Mouse (Mus musculus) heart, postnatal 25 days (tissue): ENCODE data around the gene Lca5l. TPM values are rescaled to one million over a fixed set of nuclear protein-coding genes. Genes with fewer than 3 reads are reported as not detected.
A peak's percentile ranks its signal among the peaks of the same experiment; 100 is the strongest.

ENCODE experiments used
- DNase-seq: peaks from one replicate; pipeline ENCODE4 v3.0.0; 2022; ENCODE audit warnings: low spot score
- intact Hi-C: fragments of 180-260 bp; cut with DNase I; formaldehyde crosslinking; loops from one replicate; pipeline ENCODE4 v1.15.1; 2025
- total RNA-seq, 2 experiments: library from RNA; stranded (reverse); gene quantifications; 2 replicates each; pipeline ENCODE4 v1.2.3; 2021

Lca5l gene
- total RNA-seq = under 1 TPM; 0.47 to 0.61 TPM

DNA sequence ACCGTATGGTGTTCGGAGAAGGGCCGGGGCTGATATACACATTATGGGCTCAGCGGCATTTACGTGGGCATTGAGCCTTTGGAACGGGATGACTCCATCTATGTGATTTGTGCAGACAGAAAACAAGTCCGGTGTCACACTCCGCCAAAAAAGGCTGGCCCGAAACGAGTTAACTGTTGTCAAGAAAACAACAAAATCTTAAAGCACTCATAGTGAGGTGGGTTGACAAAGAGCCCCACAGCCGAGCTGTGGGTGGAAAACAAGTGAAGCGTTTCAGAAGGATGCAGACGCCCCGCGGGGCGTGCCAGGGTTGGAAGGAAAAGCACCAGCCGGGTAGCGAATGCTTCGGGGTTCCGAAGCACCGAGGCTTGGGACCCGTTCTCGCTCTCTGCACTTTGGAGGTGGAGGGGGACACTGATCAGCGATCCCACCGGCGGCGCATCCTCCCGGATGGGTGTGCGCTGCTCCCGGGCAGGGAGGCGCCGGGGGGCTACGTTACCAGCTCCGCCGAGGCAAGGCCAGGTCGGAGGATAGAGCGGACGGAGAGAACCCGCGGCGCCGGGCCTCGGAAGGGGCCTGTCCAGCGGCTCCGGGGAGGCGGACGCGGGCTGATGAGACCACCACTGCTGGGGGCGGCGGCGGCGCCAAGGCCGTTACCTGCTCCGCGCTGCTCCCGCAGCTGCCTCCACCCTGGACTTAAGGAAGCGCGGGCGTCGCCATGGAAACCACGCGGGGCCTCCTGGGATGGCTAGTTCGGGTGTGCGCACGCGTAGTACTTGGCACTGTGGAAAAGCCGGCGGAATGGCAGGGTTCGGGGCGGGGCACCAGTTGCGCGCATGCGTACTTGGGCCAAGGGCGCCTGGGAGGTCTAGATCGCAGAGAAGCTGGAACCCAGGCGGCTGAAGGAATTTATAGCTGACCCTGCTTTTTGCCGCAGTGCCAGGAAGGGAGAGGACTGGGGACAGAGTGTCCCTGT, at the start of gene Lca5l:
TSS of gene Lca5l (minus strand) at position 741 of the 976 bp plus-strand sequence.
- intact Hi-C loops = no loop called here
- peak; percentile 98 for DNase-seq

DNA sequence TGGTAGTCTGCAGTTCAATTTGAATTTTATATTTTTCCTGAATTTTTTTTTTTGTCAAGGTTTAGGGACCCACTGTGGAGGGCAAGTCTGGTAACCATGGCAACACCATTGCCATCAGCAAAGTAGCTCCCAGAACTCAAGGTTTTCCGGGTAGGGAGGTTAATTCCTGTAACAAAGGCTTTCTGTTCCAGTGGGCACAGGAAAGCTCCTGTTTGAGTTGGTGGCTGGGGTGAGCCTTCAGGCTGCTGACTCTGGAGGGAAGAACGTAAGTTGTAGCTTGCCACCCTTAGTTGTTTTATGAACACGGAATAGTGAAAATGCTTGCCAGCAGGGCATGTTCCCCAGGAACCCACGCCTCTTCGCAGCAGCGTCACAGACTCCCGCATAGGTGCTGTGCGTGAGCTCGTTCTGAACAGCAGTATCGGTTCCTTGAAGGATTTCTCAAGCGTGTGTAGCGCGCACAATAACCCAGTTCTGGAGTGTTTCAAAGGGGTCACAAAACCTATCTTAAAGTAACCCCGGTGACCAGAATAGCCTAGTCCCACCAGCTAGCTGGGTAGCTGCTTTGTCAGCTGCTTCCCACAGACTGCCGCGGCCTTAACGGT, 43.4 kb upstream of the Lca5l start, which contains the start of gene B3galt5:
TSS of gene B3galt5 (plus strand) at position 436 of the 605 bp plus-strand sequence.
- no peak for DNase-seq
- intact Hi-C loops = no loop called here

DNA sequence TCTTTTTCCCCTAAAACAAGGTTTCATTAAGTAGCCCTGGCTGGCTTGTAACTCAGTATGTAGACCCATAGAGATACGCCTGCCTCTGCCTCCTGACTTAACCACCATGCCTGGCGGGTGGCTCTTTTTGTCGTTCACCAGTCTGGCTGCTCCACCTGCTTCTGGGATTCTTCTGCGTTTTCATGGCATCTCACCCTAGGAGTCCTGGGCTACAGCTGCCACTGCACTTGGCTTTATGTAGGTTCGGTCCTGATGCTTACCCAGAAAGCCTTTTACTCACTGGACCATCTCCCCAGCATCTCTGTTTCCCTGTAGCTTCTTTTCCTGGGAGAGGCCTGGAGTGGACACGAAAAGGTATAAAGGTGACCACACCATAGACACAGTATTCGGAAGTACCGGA, 41.9 kb upstream of the Lca5l start:
- no peak for DNase-seq
- intact Hi-C loops = no loop called here

DNA sequence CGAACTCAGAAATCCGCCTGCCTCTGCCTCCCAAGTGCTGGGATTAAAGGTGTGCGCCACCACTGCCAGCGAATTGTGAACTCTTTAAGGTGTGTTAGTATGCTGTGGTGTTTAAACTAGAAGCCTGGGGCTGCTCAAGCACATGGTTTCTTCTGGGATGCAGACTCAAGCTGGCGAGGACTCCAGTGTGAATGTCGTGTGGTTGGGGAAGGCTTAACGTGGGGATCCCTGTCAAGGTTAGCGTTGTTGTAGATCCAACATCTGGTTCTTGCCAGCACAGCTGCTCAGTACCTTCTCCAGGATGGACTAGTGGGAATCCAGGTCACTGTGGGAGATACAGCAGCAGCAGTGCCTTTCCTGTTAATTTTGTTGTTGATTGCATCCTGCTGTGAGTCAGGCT, 39.9 kb upstream of the Lca5l start:
- DNase-seq = no peak
- intact Hi-C loops = no loop called here

DNA sequence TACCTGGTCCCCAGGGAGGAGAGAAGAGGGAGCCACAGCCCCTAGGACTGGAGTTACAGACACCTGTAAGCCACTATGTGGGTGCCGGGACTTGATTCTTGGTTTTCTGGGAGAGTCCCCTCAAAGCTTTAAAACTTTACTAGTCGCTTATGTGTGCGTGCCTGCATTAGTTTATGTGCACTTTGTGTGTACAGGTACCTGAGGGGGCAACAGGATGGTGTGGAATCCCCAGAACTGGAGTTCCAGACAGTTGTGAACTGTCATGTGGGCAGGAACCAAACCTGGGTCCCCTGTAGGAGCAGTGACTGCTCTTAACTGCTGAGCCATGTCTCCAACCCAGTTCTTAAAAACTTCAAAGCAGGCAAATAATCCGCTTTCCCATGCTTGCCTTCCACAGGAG, 39.2 kb upstream of the Lca5l start:
- intact Hi-C loops = no loop called here

DNA sequence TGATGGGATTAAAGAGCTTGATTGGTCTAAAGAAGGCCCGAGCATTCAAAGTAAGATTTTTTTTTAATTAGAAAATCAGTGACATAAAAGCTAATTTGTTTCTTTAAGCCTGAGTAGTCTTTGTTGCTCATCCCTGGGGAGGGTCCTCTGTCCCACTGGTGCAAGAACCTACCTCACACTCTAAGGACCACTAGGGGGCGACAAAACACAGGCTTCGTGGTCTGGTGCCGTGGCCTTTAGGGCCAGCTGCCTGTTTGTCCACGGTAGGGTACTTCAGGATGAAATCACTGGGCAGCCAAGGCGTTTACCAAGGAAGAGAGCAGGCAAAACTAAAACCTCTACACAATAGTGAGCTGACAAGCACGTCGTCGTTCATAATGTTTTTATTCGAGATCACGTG, 38.3 kb upstream of the Lca5l start:
- intact Hi-C loops = loop anchor here (1.0 kb wide), 1 partner anchor 111 kb away; no protein-coding TSS in a partner anchor
- no peak for DNase-seq

More for the DNA sequence above, 39.2 kb upstream of the Lca5l start:
- no peak for DNase-seq

DNA sequence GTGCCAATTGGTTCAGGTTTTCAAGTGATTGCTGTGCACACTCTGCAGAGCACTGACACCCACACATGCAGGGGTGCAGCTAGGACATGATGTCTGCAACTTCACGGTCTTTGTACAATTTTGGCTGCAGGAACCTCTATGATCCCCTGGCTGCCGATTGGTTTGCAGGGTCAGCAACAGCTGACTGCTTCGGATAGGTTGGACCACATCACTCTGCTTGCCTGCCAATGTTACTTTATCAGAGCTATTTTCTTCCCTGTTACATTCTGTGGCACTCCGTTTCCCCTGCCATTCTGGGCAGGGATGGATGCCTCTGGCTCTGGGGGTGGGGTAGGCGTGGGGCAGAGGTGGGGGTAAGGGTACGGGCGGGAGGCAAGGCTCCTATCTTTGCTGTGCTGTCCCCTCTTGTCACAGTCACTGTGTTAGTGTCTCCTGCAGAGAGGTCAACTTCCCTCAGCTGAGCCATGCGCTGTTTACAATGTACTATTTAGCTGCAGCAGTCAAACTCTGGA, 37.0 kb upstream of the Lca5l start:
- intact Hi-C loops = no loop called here
- DNase-seq = no peak

DNA sequence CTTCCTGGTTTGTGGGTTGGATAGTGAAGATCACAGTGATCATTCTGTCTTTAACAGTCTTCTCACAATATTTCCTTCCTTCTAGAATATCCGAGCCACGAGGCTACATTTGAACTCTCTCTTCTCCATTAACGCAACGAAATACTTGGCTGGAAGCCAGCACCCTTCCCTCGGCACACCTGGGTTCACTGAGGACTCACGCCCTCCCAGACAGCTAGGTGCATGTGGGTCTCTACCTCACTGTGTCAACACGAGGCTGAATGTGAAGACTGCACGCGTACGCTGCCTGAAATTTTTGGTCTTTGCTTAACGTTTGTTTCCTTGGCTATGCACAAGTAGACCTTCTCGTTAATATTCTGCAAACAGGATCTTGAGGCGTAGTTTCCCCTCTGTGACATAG, 36.4 kb upstream of the Lca5l start:
- DNase-seq = no peak
- intact Hi-C loops = no loop called here

DNA sequence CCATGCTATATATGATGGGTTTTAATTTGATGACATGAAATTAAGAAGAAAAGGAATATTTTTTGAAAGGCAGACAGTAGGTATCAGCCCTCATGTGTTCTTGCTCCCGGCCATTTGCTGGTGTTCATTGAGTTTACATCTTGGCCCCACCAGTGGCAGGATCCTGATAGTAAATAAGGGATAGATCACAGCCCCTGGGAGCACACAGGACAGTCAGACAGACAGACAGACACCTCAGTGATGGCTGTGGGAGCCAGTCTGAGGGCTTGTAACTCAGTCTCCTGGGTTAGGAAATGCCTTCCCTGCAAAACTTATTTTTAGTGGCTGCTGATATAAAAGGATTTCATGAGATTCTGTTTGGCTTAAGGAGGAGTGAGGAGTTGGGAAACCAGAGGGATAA, 30.4 kb upstream of the Lca5l start:
- intact Hi-C loops = no loop called here
- DNase-seq = no peak

DNA sequence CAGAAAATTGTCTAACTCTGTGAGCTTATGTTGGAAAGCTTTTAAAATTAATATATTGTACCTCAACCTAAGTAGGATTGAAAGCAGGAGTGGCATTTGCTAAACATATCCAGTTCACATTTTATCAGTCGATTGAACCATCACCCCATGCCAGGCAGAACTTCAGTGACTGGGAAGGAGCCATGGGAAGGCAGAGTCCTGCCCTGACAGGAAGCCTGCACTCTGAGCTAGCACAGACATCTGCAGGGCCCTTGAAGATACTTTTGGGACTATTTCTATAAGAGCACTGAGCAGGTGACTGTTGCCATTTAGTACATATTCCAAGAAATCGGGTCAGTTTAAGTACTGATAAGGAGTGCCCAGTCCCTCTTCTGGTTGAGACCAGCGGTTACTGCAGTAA, 29.9 kb upstream of the Lca5l start:
- intact Hi-C loops = no loop called here
- no peak for DNase-seq

DNA sequence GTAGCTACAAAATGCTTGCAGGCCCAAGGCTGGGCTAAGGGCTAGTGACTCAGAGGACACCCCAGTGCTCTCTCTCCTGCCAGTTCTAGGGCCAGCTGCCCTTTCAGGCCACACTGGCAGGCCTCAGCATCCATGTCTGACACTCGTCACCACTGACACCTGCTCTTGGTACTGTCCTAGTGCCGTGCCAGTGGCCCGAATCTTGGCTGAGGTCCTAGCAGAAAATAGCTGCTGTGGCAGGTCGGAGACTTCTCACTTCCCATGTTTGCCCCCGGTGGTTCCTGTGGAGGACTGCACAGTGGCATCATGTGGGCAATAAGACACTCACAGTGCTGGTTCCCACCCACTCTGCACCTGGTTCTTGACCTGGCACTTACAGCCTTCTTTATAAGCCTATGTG, 29.4 kb upstream of the Lca5l start:
- DNase-seq = peak; percentile 40
- intact Hi-C loops = no loop called here

DNA sequence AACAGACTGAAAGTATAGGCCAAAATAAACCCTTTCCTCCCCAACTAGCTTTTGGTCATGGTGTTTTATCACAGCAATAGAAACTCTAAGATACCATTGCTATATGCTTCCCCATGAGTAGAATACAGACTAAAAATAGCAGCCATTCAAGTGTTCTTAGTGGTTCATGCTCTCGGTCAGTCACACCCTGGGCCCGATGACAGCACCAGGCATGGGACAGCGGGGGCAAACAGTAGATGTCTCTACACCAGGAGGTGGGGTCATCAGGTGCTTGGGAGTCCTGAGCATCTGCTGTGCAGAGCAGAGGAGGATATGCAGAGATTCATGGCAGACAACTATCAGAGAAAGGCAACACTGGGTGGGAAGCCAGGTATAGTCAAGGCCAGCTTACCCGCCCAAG, 21.0 kb upstream of the Lca5l start:
- DNase-seq = no peak

DNA sequence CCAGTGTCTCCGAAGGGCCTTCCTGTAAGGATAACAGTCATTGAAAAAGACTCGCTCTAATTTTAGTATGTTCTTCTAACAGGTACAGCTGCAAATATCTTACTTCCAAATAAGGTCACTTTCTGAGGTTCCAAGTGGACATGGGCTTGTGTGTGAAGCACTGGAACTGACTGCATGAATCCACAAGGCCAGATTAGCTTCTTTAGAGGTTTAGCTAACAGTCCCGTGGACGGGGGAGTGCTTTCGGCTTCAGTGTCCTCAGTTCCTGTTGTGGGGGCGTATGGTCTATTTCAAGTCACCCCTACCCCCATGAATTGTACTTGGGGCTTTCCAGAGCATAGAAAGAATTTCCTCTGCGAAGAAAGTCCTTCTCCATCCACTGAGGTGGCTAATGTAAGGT, 18.8 kb upstream of the Lca5l start:
- intact Hi-C loops = no loop called here
- no peak for DNase-seq

More for the DNA sequence above, 21.0 kb upstream of the Lca5l start:
- intact Hi-C loops = no loop called here

DNA sequence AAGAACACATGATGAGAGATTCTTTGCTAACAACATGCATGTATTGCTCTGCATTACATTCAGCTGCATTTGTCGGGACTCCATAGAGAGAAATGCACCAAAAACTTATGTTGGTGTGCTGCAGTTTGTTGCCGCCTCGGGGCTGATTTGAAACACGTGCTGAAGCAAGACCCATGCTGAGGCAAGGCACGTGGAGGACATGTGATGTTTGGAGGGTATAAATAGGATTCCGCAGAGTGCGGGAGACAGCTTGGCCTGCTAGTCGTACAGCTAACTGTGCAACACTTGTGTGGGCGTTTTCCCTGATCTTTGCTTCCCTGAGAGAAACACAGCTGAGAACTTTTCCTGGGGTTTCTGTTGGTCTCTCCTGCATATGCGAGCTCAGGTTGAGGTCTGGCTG, 17.7 kb upstream of the Lca5l start:
- intact Hi-C loops = no loop called here

DNA sequence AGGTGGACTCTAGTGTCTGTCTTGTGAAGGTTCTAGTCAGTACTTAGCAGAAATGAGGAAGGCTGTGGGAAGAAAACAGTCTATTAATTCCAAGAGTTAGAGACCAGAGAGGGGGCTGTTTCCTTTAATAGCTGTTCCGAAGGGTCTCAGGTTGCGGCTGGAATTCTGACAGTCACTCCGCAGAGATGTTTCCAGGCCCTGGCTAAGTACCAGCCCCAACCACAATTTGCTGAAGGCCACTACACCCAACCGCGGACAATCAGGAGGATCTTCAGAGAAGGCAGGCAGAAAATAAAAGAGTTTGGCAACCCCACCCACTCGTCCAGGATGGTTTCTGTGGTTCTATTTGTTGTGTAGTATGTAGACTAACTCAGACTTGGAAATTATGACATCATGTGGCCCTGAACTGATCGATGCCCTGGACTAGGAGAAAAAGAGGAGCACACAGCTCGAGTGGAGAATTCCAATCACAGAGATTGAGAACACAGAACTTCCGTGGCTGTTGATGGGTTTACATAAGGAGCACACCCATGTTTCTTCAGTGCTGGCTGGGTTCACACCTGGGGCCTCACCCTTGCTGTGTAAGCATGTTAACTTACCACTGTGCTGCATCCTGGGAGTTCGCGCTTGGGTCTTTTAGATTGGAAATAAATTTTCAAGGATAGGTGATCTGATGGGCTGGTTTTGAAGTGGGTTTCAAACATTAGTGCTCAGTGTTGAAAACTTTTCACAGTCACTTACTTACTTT, 9.6 kb upstream of the Lca5l start:
- intact Hi-C loops = no loop called here
- DNase-seq = no peak

More for the DNA sequence above, 17.7 kb upstream of the Lca5l start:
- no peak for DNase-seq

DNA sequence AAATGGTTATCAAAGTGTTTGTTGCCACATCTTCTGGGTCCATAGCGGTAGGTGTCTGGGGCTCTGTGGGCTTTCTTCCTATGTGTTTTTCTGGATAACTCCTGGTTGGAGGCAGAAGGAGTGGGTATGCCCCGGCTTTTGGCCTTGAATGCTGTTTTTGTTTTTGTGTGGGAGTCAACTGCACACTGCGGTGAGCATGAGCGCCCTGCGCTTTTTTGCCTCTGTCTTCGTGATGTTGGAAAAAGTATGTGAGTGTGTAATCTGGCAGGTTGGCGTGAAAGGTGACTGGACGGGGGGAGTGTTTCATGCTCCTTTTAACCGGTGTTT, 8.6 kb upstream of the Lca5l start:
- no peak for DNase-seq
- intact Hi-C loops = no loop called here

DNA sequence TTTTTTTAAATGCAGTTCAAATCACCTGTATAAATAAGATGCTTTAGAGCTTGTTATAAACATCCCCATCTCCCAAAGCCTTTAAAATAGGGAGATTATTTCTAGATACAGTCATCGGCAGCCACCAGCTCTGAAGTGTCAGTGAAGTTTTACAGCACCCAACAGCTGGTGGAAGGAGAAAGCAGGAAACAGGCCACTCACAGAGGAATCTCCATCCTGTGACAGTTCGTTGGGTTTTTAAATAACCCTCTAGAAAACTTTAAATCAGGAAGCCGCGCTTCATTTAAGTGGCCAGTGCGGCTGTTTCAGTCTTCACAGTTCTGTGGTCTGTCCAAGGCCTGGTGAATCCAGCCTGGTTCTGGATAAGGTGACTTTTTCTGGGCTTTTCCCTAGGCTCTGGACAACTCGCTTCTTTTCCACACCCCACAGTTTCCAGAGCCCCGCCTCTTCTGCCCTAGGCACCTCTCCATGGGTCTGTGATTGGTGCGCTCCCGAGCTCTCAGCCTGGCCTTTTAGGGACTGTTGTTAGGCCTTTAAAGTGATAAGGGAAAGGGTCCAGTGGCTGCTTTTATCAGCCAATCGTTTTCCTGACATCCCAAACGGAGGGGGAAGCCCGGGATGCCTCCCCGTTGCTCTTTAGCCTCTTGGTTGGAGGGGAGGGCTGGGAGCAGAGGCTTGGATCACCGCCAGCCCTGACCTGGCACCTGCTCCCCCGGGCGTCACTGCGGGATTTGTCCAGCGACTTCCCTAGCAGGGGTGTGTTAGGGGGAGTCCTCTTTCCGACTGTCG, 8.0 kb upstream of the Lca5l start, which contains the start of gene Sh3bgr:
TSS of gene Sh3bgr (plus strand) at position 538 of the 789 bp plus-strand sequence.
- intact Hi-C loops = no loop called here

DNA sequence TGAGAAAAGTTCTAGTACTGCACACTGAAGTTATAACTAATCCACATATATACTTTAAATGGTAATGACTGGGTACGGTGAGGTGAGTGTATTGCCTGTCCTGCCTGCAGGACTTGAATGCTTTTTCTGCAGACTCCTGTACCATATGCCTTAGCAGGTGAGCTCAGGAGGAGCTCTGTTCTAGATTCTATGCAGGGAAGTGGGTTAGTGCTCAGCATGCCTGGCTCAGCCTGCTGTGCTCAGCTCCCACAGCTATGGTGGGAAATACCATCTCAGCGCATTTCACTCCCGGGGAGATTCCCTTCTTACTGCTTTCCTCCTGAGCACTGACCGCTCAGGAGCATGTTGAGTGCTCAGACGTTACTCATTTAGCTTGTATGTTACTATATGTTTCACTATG, 4.5 kb downstream of the Lca5l start:
- DNase-seq = no peak
- intact Hi-C loops = no loop called here

More for the DNA sequence above, 8.0 kb upstream of the Lca5l start, which contains the start of gene Sh3bgr:
- DNase-seq = peak; percentile 76

DNA sequence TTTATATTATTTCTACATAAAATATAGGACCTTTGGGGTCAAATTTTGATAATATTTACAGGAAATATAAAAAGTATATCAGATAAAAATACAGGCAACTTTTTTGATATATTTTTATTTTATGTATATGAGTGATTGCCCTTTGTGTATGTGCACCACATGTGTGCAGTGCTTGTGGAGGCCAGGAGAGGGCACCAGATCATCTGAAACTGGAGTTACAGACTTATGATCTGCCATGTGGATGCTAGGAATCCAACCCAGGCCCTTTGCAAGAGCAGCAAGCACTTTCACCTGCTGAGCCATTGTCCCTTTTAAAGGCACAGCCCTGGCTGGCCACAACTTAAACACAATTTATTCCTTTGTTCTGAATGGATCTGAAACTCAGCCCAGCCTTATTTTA, 12.9 kb downstream of the Lca5l start:
- intact Hi-C loops = no loop called here
- DNase-seq = no peak

DNA sequence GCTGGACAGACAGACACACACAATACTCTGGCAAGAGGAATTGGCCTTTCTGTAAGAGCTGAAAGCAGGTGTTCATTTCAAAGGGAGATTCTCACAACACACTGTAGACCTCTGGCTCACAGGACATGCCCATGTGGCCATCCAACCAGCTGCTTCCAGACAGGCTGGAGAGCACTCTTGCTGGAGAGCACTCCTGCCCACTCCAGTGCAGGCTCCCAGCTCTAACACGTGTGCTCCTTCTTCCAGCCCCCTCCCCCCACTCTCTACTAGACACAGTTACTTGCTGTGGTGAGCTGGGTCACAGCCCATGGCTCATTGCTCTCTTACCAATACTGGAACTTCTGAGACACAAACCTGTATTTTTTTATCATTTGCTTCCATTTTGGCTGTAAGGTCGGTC, 16.7 kb downstream of the Lca5l start:
- intact Hi-C loops = no loop called here
- no peak for DNase-seq
